Mouse (Mus musculus) heart, postnatal 0 days (tissue): ENCODE measurements around the gene Snph.

Source experiments
- CTCF ChIP-seq: IDR thresholded peaks from 2 replicates; pipeline ENCODE4 v1.5.1; 2016; ENCODE audit warnings: antibody characterized with exemption, control low read depth, low read depth
- EP300 ChIP-seq: IDR thresholded peaks from 2 replicates; pipeline ENCODE4 v1.6.1; 2016; ENCODE audit warnings: antibody characterized with exemption, low read depth

- TF ChIP-seq EP300 (no peak), CTCF (no peak)
Observed at GRCm38 (mm10) chr2:151564986-151565385, 67.4 kb downstream of the Snph start.
